Mouse (Mus musculus) testis, adult 2 months (tissue): ENCODE data around the gene Pip5k1b. TPM values are rescaled to one million over a fixed set of nuclear protein-coding genes. Genes with fewer than 3 reads are reported as not detected.

Source experiments
- H3K27ac ChIP-seq: fragments of 200-500 bp; 2 replicates; pipeline ENCODE4 v1.5.1; 2012; ENCODE audit warnings: low read depth, low read length; ENCODE audit not compliant: control insufficient read depth, insufficient read depth
- H3K27me3 ChIP-seq: fragments of 200-500 bp; 2 replicates; pipeline ENCODE4 v1.6.1; 2012; ENCODE audit warnings: mild to moderate bottlenecking, low read length, moderate library complexity; ENCODE audit not compliant: control insufficient read depth, insufficient read depth
- H3K36me3 ChIP-seq: fragments of 200-500 bp; 2 replicates; pipeline ENCODE4 v1.6.1; 2012; ENCODE audit warnings: mild to moderate bottlenecking, low read length; ENCODE audit not compliant: control insufficient read depth, insufficient read depth
- H3K4me1 ChIP-seq: fragments of 200-500 bp; 2 replicates; pipeline ENCODE4 v1.6.1; 2012; ENCODE audit warnings: low read length; ENCODE audit not compliant: control insufficient read depth, insufficient read depth
- H3K4me3 ChIP-seq: fragments of 200-500 bp; 2 replicates; pipeline ENCODE4 v1.5.1; 2012; ENCODE audit warnings: low read depth, mild to moderate bottlenecking, low read length, moderate library complexity, mixed read lengths; ENCODE audit not compliant: control insufficient read depth
- CTCF ChIP-seq: fragments of 200-500 bp; IDR thresholded peaks from 2 replicates; pipeline ENCODE4 v1.5.1; 2012; ENCODE audit warnings: low read depth, mild to moderate bottlenecking, inconsistent platforms, low read length, moderate library complexity; ENCODE audit not compliant: control insufficient read depth, insufficient read depth, insufficient replicate concordance
- POLR2A ChIP-seq: fragments of 200-500 bp; IDR thresholded peaks from 2 replicates; pipeline ENCODE4 v1.6.1; 2012; ENCODE audit warnings: low read depth, mild to moderate bottlenecking, inconsistent platforms, low read length, moderate library complexity; ENCODE audit not compliant: control insufficient read depth
- polyA plus RNA-seq: library from polyadenylated mRNA; depleted of rRNA; stranded (reverse); fragments of >200 nt; gene quantifications from 2 replicates; pipeline ENCODE4 v1.2.3, GENCODE M21; 2012

Pip5k1b gene
- polyA plus RNA-seq, 1 experiment = 6.1 TPM

GRCm38 (mm10) chr19:24535161-24535560 lies 20.5 kb downstream of the Pip5k1b start:
- H3K36me3 ChIP-seq = no peaks in the 10 kb centered on the region
- no peak overlapping the region for H3K27ac ChIP-seq
- H3K27me3 ChIP-seq = no peaks in the 10 kb centered on the region
- TF ChIP-seq CTCF = no peak
- H3K4me1 ChIP-seq = no peaks in the 10 kb centered on the region
- no peak overlapping the region for H3K4me3 ChIP-seq

GRCm38 (mm10) chr19:24534733-24535132 lies 20.9 kb downstream of the Pip5k1b start:
- Histone ChIP-seq H3K4me1 (no peaks in the 10 kb centered on the region), H3K4me3 (no peak overlapping the region), H3K27me3 (no peaks in the 10 kb centered on the region), H3K27ac (no peak overlapping the region), H3K36me3 (no peaks in the 10 kb centered on the region)
- no peak for TF ChIP-seq CTCF
- TF ChIP-seq POLR2A = no peak

- no peak for TF ChIP-seq POLR2A
- TF ChIP-seq CTCF = no peak
- no peaks in the 10 kb centered on the region for H3K36me3 ChIP-seq
- H3K27ac ChIP-seq = no peak overlapping the region
- H3K4me3 ChIP-seq = no peak overlapping the region
- H3K4me1 ChIP-seq = no peaks in the 10 kb centered on the region
- H3K27me3 ChIP-seq = no peaks in the 10 kb centered on the region
Observed at GRCm38 (mm10) chr19:24528910-24529561, 26.6 kb downstream of the Pip5k1b start.

GRCm38 (mm10) chr19:24528129-24528730 lies 27.4 kb downstream of the Pip5k1b start:
- TF ChIP-seq CTCF = no peak
- TF ChIP-seq POLR2A = no peak
- H3K36me3 ChIP-seq = no peaks in the 10 kb centered on the region
- H3K4me1 ChIP-seq = no peaks in the 10 kb centered on the region
- H3K27ac ChIP-seq = no peak overlapping the region
- no peaks in the 10 kb centered on the region for H3K27me3 ChIP-seq
- H3K4me3 ChIP-seq = no peak overlapping the region

GRCm38 (mm10) chr19:24527613-24527948 lies 28.1 kb downstream of the Pip5k1b start:
- H3K27ac ChIP-seq = no peak overlapping the region
- H3K4me3 ChIP-seq = no peak overlapping the region
- no peaks in the 10 kb centered on the region for H3K27me3 ChIP-seq
- H3K36me3 ChIP-seq = no peaks in the 10 kb centered on the region
- TF ChIP-seq POLR2A = no peak
- TF ChIP-seq CTCF = no peak
- no peaks in the 10 kb centered on the region for H3K4me1 ChIP-seq

- Histone ChIP-seq H3K4me1 (no peaks in the 10 kb centered on the region), H3K27ac (no peak overlapping the region), H3K27me3 (no peaks in the 10 kb centered on the region), H3K36me3 (no peaks in the 10 kb centered on the region), H3K4me3 (no peak overlapping the region)
- TF ChIP-seq CTCF (no peak), POLR2A (no peak)
Observed at GRCm38 (mm10) chr19:24526731-24527612, 28.7 kb downstream of the Pip5k1b start.

GRCm38 (mm10) chr19:24523476-24524313 lies 32.0 kb downstream of the Pip5k1b start:
- TF ChIP-seq POLR2A (no peak), CTCF (no peak)
- no peaks in the 10 kb centered on the region for H3K36me3 ChIP-seq
- no peak overlapping the region for H3K4me3 ChIP-seq
- no peaks in the 10 kb centered on the region for H3K27me3 ChIP-seq
- no peak overlapping the region for H3K27ac ChIP-seq
- H3K4me1 ChIP-seq = no peaks in the 10 kb centered on the region
